ENCODE assay signal across 16 mouse cellular contexts in genomic region chr17:45806430-45806829, GRCm38 (mm10).
A peak's percentile ranks its signal among the peaks of the same experiment; 100 is the strongest.
DNase-seq lines count a peak whose midpoint lies in the region; ATAC-seq lines count a peak whose summit lies in the region.
"Had no signal": no experiment of that assay in that cellular context is flagged by ENCODE, and none has a peak within 500 bp of the region (broad histone marks: within the 10 kb centered on the region; RNA-seq: fewer than 3 reads in every experiment).

No protein-coding gene starts in this region.

- no peak overlapping the region for H3K27ac ChIP-seq in hindbrain, embryonic 11.5 days (ENCODE audit: low read depth, low read length)
- H3K27ac ChIP-seq in hindbrain, embryonic 14.5 days: no peak overlapping the region
- 0 out of 2 replicates have a peak overlapping the region, but pooled peaks have one; percentile 15 for H3K27ac ChIP-seq in midbrain, embryonic 12.5 days (replicated peaks)
- H3K27ac ChIP-seq in midbrain, embryonic 15.5 days: no peak overlapping the region
- H3K27ac ChIP-seq in embryonic facial prominence, embryonic 12.5 days: peak overlapping the region; percentile 63
- H3K27ac ChIP-seq: limb, embryonic 15.5 days had no signal

- H3K4me2 ChIP-seq in hindbrain, embryonic 11.5 days (replicated peaks; ENCODE audit: low read depth, low read length): no peak overlapping the region
- H3K4me2 ChIP-seq in hindbrain, embryonic 14.5 days (replicated peaks): no peak overlapping the region
- H3K4me2 ChIP-seq in midbrain, embryonic 12.5 days (replicated peaks): no peak overlapping the region
- H3K4me2 ChIP-seq in midbrain, embryonic 15.5 days: no peak overlapping the region
- H3K4me2 ChIP-seq in embryonic facial prominence, embryonic 12.5 days (replicated peaks): no peak overlapping the region

- no peaks in the 10 kb centered on the region for H3K27me3 ChIP-seq in hindbrain, embryonic 11.5 days (ENCODE audit: control insufficient read depth, insufficient read depth, low read length)
- 0 out of 2 replicates have a peak, but pooled peaks cover 13% of the 10 kb centered on the region for H3K27me3 ChIP-seq in hindbrain, embryonic 14.5 days (ENCODE audit: control insufficient read depth, insufficient read depth, low read length)
- H3K27me3 ChIP-seq in midbrain, embryonic 12.5 days: peaks cover 29% of the 10 kb centered on the region
- peaks cover 15% of the 10 kb centered on the region for H3K27me3 ChIP-seq in midbrain, embryonic 15.5 days (replicated peaks)
- peaks cover 20% of the 10 kb centered on the region for H3K27me3 ChIP-seq in embryonic facial prominence, embryonic 12.5 days

- H3K4me3 ChIP-seq in hindbrain, embryonic 11.5 days (ENCODE audit: low read depth, low read length): no peak overlapping the region
- H3K4me3 ChIP-seq in hindbrain, embryonic 14.5 days (replicated peaks; ENCODE audit: low read length): no peak overlapping the region
- no peak overlapping the region for H3K4me3 ChIP-seq in midbrain, embryonic 12.5 days
- no peak overlapping the region for H3K4me3 ChIP-seq in midbrain, embryonic 15.5 days
- no peak overlapping the region for H3K4me3 ChIP-seq in embryonic facial prominence, embryonic 12.5 days
- H3K4me3 ChIP-seq: erythroblast, embryonic 14.5 days; limb, embryonic 15.5 days had no signal

- H3K9ac ChIP-seq in hindbrain, embryonic 11.5 days (ENCODE audit: low read depth, low read length): no peak overlapping the region
- H3K9ac ChIP-seq in hindbrain, embryonic 14.5 days: no peak overlapping the region
- no peak overlapping the region for H3K9ac ChIP-seq in midbrain, embryonic 12.5 days (replicated peaks)
- no peak overlapping the region for H3K9ac ChIP-seq in midbrain, embryonic 15.5 days
- H3K9ac ChIP-seq in embryonic facial prominence, embryonic 12.5 days: no peak overlapping the region
- H3K9ac ChIP-seq: limb, embryonic 15.5 days had no signal

- H3K36me3 ChIP-seq in hindbrain, embryonic 11.5 days (ENCODE audit: control insufficient read depth, insufficient read depth, low read length): no peaks in the 10 kb centered on the region
- H3K36me3 ChIP-seq in hindbrain, embryonic 14.5 days (replicated peaks; ENCODE audit: control insufficient read depth, insufficient read depth): no peaks in the 10 kb centered on the region
- H3K36me3 ChIP-seq in midbrain, embryonic 12.5 days: no peaks in the 10 kb centered on the region
- H3K36me3 ChIP-seq in midbrain, embryonic 15.5 days (replicated peaks): no peaks in the 10 kb centered on the region
- H3K36me3 ChIP-seq in embryonic facial prominence, embryonic 12.5 days: no peaks in the 10 kb centered on the region
- H3K36me3 ChIP-seq: limb, embryonic 15.5 days had no signal

- ATAC-seq in hindbrain, embryonic 11.5 days (ENCODE audit: low FRiP score): no peak
- ATAC-seq in hindbrain, embryonic 14.5 days (ENCODE audit: low FRiP score): no peak
- ATAC-seq in midbrain, embryonic 12.5 days (ENCODE audit: low FRiP score, low read depth): no peak
- no peak for ATAC-seq in midbrain, embryonic 15.5 days (replicated peaks)
- no peak for ATAC-seq in embryonic facial prominence, embryonic 12.5 days (ENCODE audit: insufficient number of reproducible peaks, insufficient read depth, low FRiP score, low TSS enrichment)
- no peak for ATAC-seq in CD4-positive, CD25-positive, alpha-beta regulatory T cell, adult 4 months

- WGBS in hindbrain, embryonic 11.5 days: 49% methylated on average over 5 of the region's 5 CpGs
- 50% methylated on average over 5 of the region's 5 CpGs for WGBS in hindbrain, embryonic 14.5 days
- 49% methylated on average over 5 of the region's 5 CpGs for WGBS in midbrain, embryonic 12.5 days
- 55% methylated on average over 5 of the region's 5 CpGs for WGBS in midbrain, embryonic 15.5 days
- WGBS in embryonic facial prominence, embryonic 12.5 days: 17% methylated on average over 5 of the region's 5 CpGs

- H3K4me1 ChIP-seq in hindbrain, embryonic 11.5 days (replicated peaks; ENCODE audit: control insufficient read depth, insufficient read depth, low read length): 0 out of 2 replicates have a peak, but pooled peaks cover 5% of the 10 kb centered on the region
- H3K4me1 ChIP-seq in hindbrain, embryonic 14.5 days (replicated peaks; ENCODE audit: control insufficient read depth, insufficient read depth, low read length): peaks cover 13% of the 10 kb centered on the region; the same call in 1 of the 2 replicates
- peaks cover 25% of the 10 kb centered on the region for H3K4me1 ChIP-seq in midbrain, embryonic 12.5 days
- H3K4me1 ChIP-seq in midbrain, embryonic 15.5 days: peaks cover 13% of the 10 kb centered on the region
- peaks cover 29% of the 10 kb centered on the region for H3K4me1 ChIP-seq in embryonic facial prominence, embryonic 12.5 days

- H3K9me3 ChIP-seq in hindbrain, embryonic 11.5 days (ENCODE audit: control insufficient read depth, low read length): no peaks in the 10 kb centered on the region
- no peaks in the 10 kb centered on the region for H3K9me3 ChIP-seq in hindbrain, embryonic 14.5 days (ENCODE audit: control insufficient read depth, low read length)
- H3K9me3 ChIP-seq in midbrain, embryonic 12.5 days: no peaks in the 10 kb centered on the region
- no peaks in the 10 kb centered on the region for H3K9me3 ChIP-seq in midbrain, embryonic 15.5 days
- no peaks in the 10 kb centered on the region for H3K9me3 ChIP-seq in embryonic facial prominence, embryonic 12.5 days
- H3K9me3 ChIP-seq: limb, embryonic 15.5 days had no signal

- DNase-seq in hindbrain, embryonic 11.5 days (ENCODE audit: low spot score): peak; percentile 16
- DNase-seq in hindbrain, embryonic 14.5 days (ENCODE audit: low spot score): no peak
- no peak for DNase-seq in thymus, postnatal 14 days
- DNase-seq: adrenal gland, postnatal 25 days; heart, postnatal 14 days; layer of hippocampus, postnatal 36 days; lung, adult 2 months; right cerebral cortex, adult 18-20 months; spleen, adult 18-20 months; thymus, postnatal 36 days had no signal

Comparison
In these comparisons a context has a peak if more than half of its experiments do, and no peak if none do; other contexts are left out.
1. H3K27ac ChIP-seq: peak in midbrain, embryonic 12.5 days (single experiment) and embryonic facial prominence, embryonic 12.5 days (single experiment); none in hindbrain, embryonic 11.5 days (single experiment), hindbrain, embryonic 14.5 days (single experiment) and midbrain, embryonic 15.5 days (single experiment).